Comparison of ENCODE assay signal across 27 mouse cellular contexts in genomic region chr17:63240731-63241106, GRCm38 (mm10).
A peak's percentile ranks its signal among the peaks of the same experiment; 100 is the strongest.
DNase-seq lines count a peak whose midpoint lies in the region; ATAC-seq and TF ChIP-seq lines count a peak whose summit lies in the region.
"Had no signal": no experiment of that assay in that cellular context is flagged by ENCODE, and none has a peak within 500 bp of the region (broad histone marks: within the 10 kb centered on the region; RNA-seq: fewer than 3 reads in every experiment).

No protein-coding gene starts in this region.

- intact Hi-C loops in heart, adult 2 months (cut with DNase I) = no loop called here
- intact Hi-C loops in heart, postnatal 10 days (cut with DNase I) = no loop called here

- peak; percentile 53; the same call in 1 of the 2 replicates for ATAC-seq in embryonic facial prominence, embryonic 14.5 days (ENCODE audit: low read depth)
- no peak for ATAC-seq in heart, embryonic 16.5 days (replicated peaks; ENCODE audit: extremely low read depth, insufficient read depth, low FRiP score)
- ATAC-seq in embryonic facial prominence, embryonic 15.5 days (ENCODE audit: insufficient number of reproducible peaks, low FRiP score, low TSS enrichment, low read depth) = peak; percentile 29; the same call in 1 of the 2 replicates
- ATAC-seq: activated CD4-positive, CD25-positive, alpha-beta regulatory T cell, adult 4 months; CD4-positive, CD25-positive, alpha-beta regulatory T cell, adult 4 months; forebrain, embryonic 14.5 days; forebrain, embryonic 16.5 days; Patski had no signal

- H3K27ac ChIP-seq in embryonic facial prominence, embryonic 14.5 days (replicated peaks; ENCODE audit: low read depth, low read length) = no peak overlapping the region
- no peak overlapping the region for H3K27ac ChIP-seq in embryonic facial prominence, embryonic 10.5 days (replicated peaks)
- no peak overlapping the region for H3K27ac ChIP-seq in heart, adult 2 months
- peak overlapping the region; percentile 41; the same call in 1 of the 2 replicates for H3K27ac ChIP-seq in heart, embryonic 16.5 days (ENCODE audit: low read length)
- H3K27ac ChIP-seq in embryonic facial prominence, embryonic 15.5 days (replicated peaks) = no peak overlapping the region
- H3K27ac ChIP-seq: embryonic facial prominence, embryonic 13.5 days; forebrain, embryonic 10.5 days; forebrain, embryonic 12.5 days had no signal

- H3K9me3 ChIP-seq in embryonic facial prominence, embryonic 14.5 days (ENCODE audit: control insufficient read depth, low read length) = no peaks in the 10 kb centered on the region
- H3K9me3 ChIP-seq in embryonic facial prominence, embryonic 10.5 days = no peaks in the 10 kb centered on the region
- 0 out of 2 replicates have a peak, but pooled peaks cover 4% of the 10 kb centered on the region for H3K9me3 ChIP-seq in heart, embryonic 16.5 days (replicated peaks; ENCODE audit: control insufficient read depth, low read length)
- no peaks in the 10 kb centered on the region for H3K9me3 ChIP-seq in embryonic facial prominence, embryonic 15.5 days (replicated peaks)
- H3K9me3 ChIP-seq: embryonic facial prominence, embryonic 13.5 days; forebrain, embryonic 10.5 days; forebrain, embryonic 12.5 days; G1E had no signal

- TF ChIP-seq CTCF in heart, adult 2 months (IDR thresholded peaks at IDR 0.05) = no peak

- DNase-seq in embryonic facial prominence, embryonic 14.5 days (ENCODE audit: low spot score) = no peak
- no peak for DNase-seq in embryonic facial prominence, embryonic 10.5 days (ENCODE audit: low spot score)
- peak; percentile 79 for DNase-seq in heart, adult 11 months
- no peak for DNase-seq in heart, adult 2 months
- no peak for DNase-seq in heart, postnatal 10 days
- DNase-seq: adrenal gland, adult 8-10 months; adrenal gland, postnatal 14 days; adrenal gland, postnatal 36 days; B cell, adult 2 months; cerebellum, adult 11-12 months; cerebellum, adult 2 months; cerebellum, adult 9-10 months; cerebellum, postnatal 10 days; cerebellum, postnatal 25 days had no signal

- H3K36me3 ChIP-seq in embryonic facial prominence, embryonic 14.5 days (ENCODE audit: control insufficient read depth, insufficient read depth, low read length) = no peaks in the 10 kb centered on the region
- peaks cover 11% of the 10 kb centered on the region; the same call in 1 of the 2 replicates for H3K36me3 ChIP-seq in embryonic facial prominence, embryonic 10.5 days (replicated peaks)
- H3K36me3 ChIP-seq in heart, adult 2 months (ENCODE audit: control insufficient read depth, insufficient read depth, low read length) = peaks cover 2% of the 10 kb centered on the region; the same call in 1 of the 2 replicates
- H3K36me3 ChIP-seq in heart, embryonic 16.5 days (ENCODE audit: control insufficient read depth, insufficient read depth) = peaks cover 3% of the 10 kb centered on the region; the same call in 1 of the 2 replicates
- no peaks in the 10 kb centered on the region for H3K36me3 ChIP-seq in embryonic facial prominence, embryonic 15.5 days
- H3K36me3 ChIP-seq: embryonic facial prominence, embryonic 13.5 days; forebrain, embryonic 10.5 days; forebrain, embryonic 12.5 days had no signal

- H3K27me3 ChIP-seq in embryonic facial prominence, embryonic 14.5 days (replicated peaks; ENCODE audit: control insufficient read depth, insufficient read depth, low read length) = no peaks in the 10 kb centered on the region
- H3K27me3 ChIP-seq in embryonic facial prominence, embryonic 10.5 days (replicated peaks; ENCODE audit: low read depth, poor library complexity, severe bottlenecking) = no peaks in the 10 kb centered on the region
- no peaks in the 10 kb centered on the region for H3K27me3 ChIP-seq in heart, adult 2 months (ENCODE audit: control insufficient read depth, insufficient read depth, low read length)
- no peaks in the 10 kb centered on the region for H3K27me3 ChIP-seq in heart, embryonic 16.5 days (ENCODE audit: control insufficient read depth, insufficient read depth, low read length)
- H3K27me3 ChIP-seq in embryonic facial prominence, embryonic 15.5 days = no peaks in the 10 kb centered on the region
- H3K27me3 ChIP-seq: CH12.LX; embryonic facial prominence, embryonic 13.5 days; forebrain, embryonic 12.5 days; Patski had no signal

- 76% methylated on average over 5 of the region's 5 CpGs for WGBS in embryonic facial prominence, embryonic 14.5 days
- 92% methylated on average over 5 of the region's 5 CpGs for WGBS in embryonic facial prominence, embryonic 10.5 days
- 92% methylated on average over 5 of the region's 5 CpGs for WGBS in heart, adult 2 months
- WGBS in heart, embryonic 16.5 days = 85% methylated on average over 5 of the region's 5 CpGs
- WGBS in embryonic facial prominence, embryonic 15.5 days = 82% methylated on average over 5 of the region's 5 CpGs

- H3K79me2 ChIP-seq in heart, adult 2 months (replicated peaks; ENCODE audit: control insufficient read depth, insufficient read depth, low read length) = no peaks in the 10 kb centered on the region

- no peaks in the 10 kb centered on the region for H3K4me1 ChIP-seq in embryonic facial prominence, embryonic 14.5 days (ENCODE audit: control insufficient read depth, insufficient read depth, low read length)
- no peaks in the 10 kb centered on the region for H3K4me1 ChIP-seq in embryonic facial prominence, embryonic 10.5 days
- no peaks in the 10 kb centered on the region; the same call in 1 of the 2 replicates for H3K4me1 ChIP-seq in heart, adult 2 months (ENCODE audit: control insufficient read depth, insufficient read depth, low read length)
- H3K4me1 ChIP-seq in heart, embryonic 16.5 days (ENCODE audit: control insufficient read depth, insufficient read depth, low read length) = peaks cover 9% of the 10 kb centered on the region
- H3K4me1 ChIP-seq in embryonic facial prominence, embryonic 15.5 days = peaks cover 5% of the 10 kb centered on the region; the same call in 1 of the 2 replicates
- H3K4me1 ChIP-seq: forebrain, embryonic 12.5 days had no signal

- no peak overlapping the region for H3K9ac ChIP-seq in embryonic facial prominence, embryonic 14.5 days (ENCODE audit: low read depth, low read length)
- no peak overlapping the region for H3K9ac ChIP-seq in heart, adult 2 months (ENCODE audit: low read depth, low read length)
- H3K9ac ChIP-seq in heart, embryonic 16.5 days (ENCODE audit: low read length) = no peak overlapping the region
- H3K9ac ChIP-seq in embryonic facial prominence, embryonic 15.5 days = no peak overlapping the region
- H3K9ac ChIP-seq: embryonic facial prominence, embryonic 13.5 days; forebrain, embryonic 12.5 days had no signal

- no peak for TF ChIP-seq EP300 in heart, adult 2 months (IDR thresholded peaks at IDR 0.05; ENCODE audit: insufficient read depth, low read depth, low read length)

- no peak overlapping the region for H3K4me2 ChIP-seq in embryonic facial prominence, embryonic 14.5 days (ENCODE audit: low read depth, low read length)
- H3K4me2 ChIP-seq in heart, embryonic 16.5 days (ENCODE audit: low read depth, low read length) = no peak overlapping the region
- H3K4me2 ChIP-seq in embryonic facial prominence, embryonic 15.5 days (replicated peaks) = no peak overlapping the region
- H3K4me2 ChIP-seq: embryonic facial prominence, embryonic 13.5 days; forebrain, embryonic 12.5 days had no signal

- TF ChIP-seq POLR2A in heart, adult 2 months (IDR thresholded peaks at IDR 0.05; ENCODE audit: insufficient read depth, low read depth, low read length) = no peak

- H3K4me3 ChIP-seq in embryonic facial prominence, embryonic 14.5 days (ENCODE audit: low read depth, low read length) = no peak overlapping the region
- no peak overlapping the region for H3K4me3 ChIP-seq in embryonic facial prominence, embryonic 10.5 days
- H3K4me3 ChIP-seq in heart, adult 2 months = no peak overlapping the region
- no peak overlapping the region for H3K4me3 ChIP-seq in heart, embryonic 16.5 days (ENCODE audit: low read length)
- H3K4me3 ChIP-seq in embryonic facial prominence, embryonic 15.5 days (replicated peaks) = no peak overlapping the region
- H3K4me3 ChIP-seq: embryonic facial prominence, embryonic 13.5 days; erythroblast, embryonic 14.5 days; forebrain, embryonic 10.5 days; forebrain, embryonic 12.5 days had no signal
